Mouse (Mus musculus): Measurements from ENCODE around the gene Cpm.

DNA sequence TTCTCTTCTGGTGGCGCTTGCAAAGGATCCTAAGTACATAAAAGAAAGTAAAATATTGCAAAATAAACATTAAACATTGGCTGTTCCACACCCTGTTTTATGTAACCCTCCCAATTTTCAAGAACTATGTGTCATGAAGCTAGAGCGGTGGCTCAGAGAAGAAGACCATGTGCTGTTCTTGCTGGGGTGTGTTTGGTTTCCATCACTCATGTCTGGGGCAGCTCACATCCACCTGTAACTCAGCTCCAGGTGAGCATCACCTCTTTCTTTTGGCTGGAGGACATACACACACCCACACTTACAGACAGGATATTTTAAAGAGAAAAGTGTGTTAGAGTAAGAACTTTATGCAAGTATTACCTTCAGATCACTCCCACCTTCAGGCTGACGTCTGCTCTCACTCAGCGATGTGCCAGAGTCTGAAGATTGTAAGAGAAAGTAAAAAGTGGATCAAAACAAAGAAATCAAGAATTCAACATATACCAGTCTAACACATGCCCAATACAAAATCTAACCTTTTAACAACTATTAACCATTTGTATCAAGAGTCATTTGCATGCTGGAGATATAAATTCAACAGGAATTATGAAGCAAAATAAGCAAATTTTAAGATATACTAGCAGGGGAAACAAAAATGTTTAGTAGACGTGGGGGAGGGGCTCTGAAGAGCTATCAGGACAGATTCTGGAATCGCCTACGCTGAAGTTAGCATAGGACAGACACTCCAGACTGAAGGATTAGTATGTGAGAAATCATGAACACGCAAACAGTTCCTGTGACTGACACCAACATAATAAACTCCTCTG is 66.9 kb downstream of the Cpm start:
- no peak for TF ChIP-seq CTCF (IDR thresholded peaks at IDR 0.05; ENCODE audit: low read depth)
- no peak for TF ChIP-seq EP300 (IDR thresholded peaks at IDR 0.05; ENCODE audit: low read depth)

Measured in liver, embryonic 14.5 days (tissue).